Mouse (Mus musculus): Measurements from ENCODE around the gene Olfr508. TPM values are rescaled to one million over a fixed set of nuclear protein-coding genes. Genes with fewer than 3 reads are reported as not detected.
"Not testable (repeated sequence)": the region's sequence is repeated elsewhere in the genome, so short reads cannot be mapped to it uniquely, and the experiment has no call there.

Gene Olfr508
- polyA plus RNA-seq (2014; fragmentation: Nextera tagmentation; extraction: Ambion mirVana) = not detected in 2 replicates

GRCm38 (mm10) chr7:108629694-108630093 is at the start of gene Olfr508:
Gene Olfr508, plus strand, starts transcription at chr7:108629994.
- Histone ChIP-seq H3K4me3 (ENCODE audit: low read depth, low read length) (no peak within 1 kb of the TSS), H3K4me1 (ENCODE audit: control insufficient read depth, insufficient read depth, low read length) (no peaks in the 10 kb centered on the region), H3K27me3 (replicated peaks; ENCODE audit: control insufficient read depth, insufficient read depth, low read length) (no peaks in the 10 kb centered on the region), H3K36me3 (ENCODE audit: control insufficient read depth, insufficient read depth, low read length) (no peaks in the 10 kb centered on the region), H3K27ac (replicated peaks; ENCODE audit: low read depth, low read length) (no peak within 1 kb of the TSS), H3K9ac (ENCODE audit: low read depth, low read length) (no peak within 1 kb of the TSS), H3K4me2 (ENCODE audit: low read depth, low read length) (no peak within 1 kb of the TSS), H3K9me3 (ENCODE audit: control insufficient read depth, low read length) (no peaks in the 10 kb centered on the region)
- ATAC-seq (ENCODE audit: low read depth) (no peak), DNase-seq (ENCODE audit: low spot score) (no peak)
- WGBS = 83% methylated on average over 3 of the region's 3 CpGs

- no peaks in the 10 kb centered on the region for H3K4me1 ChIP-seq (ENCODE audit: control insufficient read depth, insufficient read depth, low read length)
- H3K4me3 ChIP-seq (ENCODE audit: low read depth, low read length) = no peak overlapping the region
- H3K9ac ChIP-seq (ENCODE audit: low read depth, low read length) = no peak overlapping the region
- H3K9me3 ChIP-seq (ENCODE audit: control insufficient read depth, low read length) = no peaks in the 10 kb centered on the region
- no peak overlapping the region for H3K4me2 ChIP-seq (ENCODE audit: low read depth, low read length)
- no peaks in the 10 kb centered on the region for H3K36me3 ChIP-seq (ENCODE audit: control insufficient read depth, insufficient read depth, low read length)
- ATAC-seq (ENCODE audit: low read depth) = no peak
- H3K27me3 ChIP-seq (replicated peaks; ENCODE audit: control insufficient read depth, insufficient read depth, low read length) = no peaks in the 10 kb centered on the region
- no peak for DNase-seq (ENCODE audit: low spot score)
- WGBS = 91% methylated on average over 1 of the region's 1 CpGs
- no peak overlapping the region for H3K27ac ChIP-seq (replicated peaks; ENCODE audit: low read depth, low read length)
These were observed 40.0 kb upstream of the Olfr508 start for GRCm38 (mm10) chr7:108589797-108590196.

- not testable (repeated sequence) for H3K27me3 ChIP-seq (replicated peaks; ENCODE audit: control insufficient read depth, insufficient read depth, low read length); H3K4me2 ChIP-seq (ENCODE audit: low read depth, low read length); ATAC-seq (ENCODE audit: low read depth); H3K27ac ChIP-seq (replicated peaks; ENCODE audit: low read depth, low read length); H3K4me3 ChIP-seq (ENCODE audit: low read depth, low read length); H3K9ac ChIP-seq (ENCODE audit: low read depth, low read length); H3K36me3 ChIP-seq (ENCODE audit: control insufficient read depth, insufficient read depth, low read length); H3K9me3 ChIP-seq (ENCODE audit: control insufficient read depth, low read length); DNase-seq (ENCODE audit: low spot score); H3K4me1 ChIP-seq (ENCODE audit: control insufficient read depth, insufficient read depth, low read length)
- 85% methylated on average over 3 of the region's 3 CpGs for WGBS
These were observed 27.9 kb upstream of the Olfr508 start for GRCm38 (mm10) chr7:108601916-108602315.

GRCm38 (mm10) chr7:108610487-108610886 is 19.3 kb upstream of the Olfr508 start, which contains the start of gene Olfr506:
Gene Olfr506, plus strand, starts transcription at chr7:108610787.
- H3K4me2 ChIP-seq (ENCODE audit: low read depth, low read length) = no peak within 1 kb of the TSS

GRCm38 (mm10) chr7:108614110-108614509 is 15.7 kb upstream of the Olfr508 start:
- DNase-seq (ENCODE audit: low spot score) (no peak), ATAC-seq (ENCODE audit: low read depth) (no peak)
- no peaks in the 10 kb centered on the region for H3K4me1 ChIP-seq (ENCODE audit: control insufficient read depth, insufficient read depth, low read length)
- H3K27me3 ChIP-seq (replicated peaks; ENCODE audit: control insufficient read depth, insufficient read depth, low read length) = no peaks in the 10 kb centered on the region
- H3K27ac ChIP-seq (replicated peaks; ENCODE audit: low read depth, low read length) = no peak overlapping the region
- no peaks in the 10 kb centered on the region for H3K9me3 ChIP-seq (ENCODE audit: control insufficient read depth, low read length)
- no peak overlapping the region for H3K9ac ChIP-seq (ENCODE audit: low read depth, low read length)
- H3K4me2 ChIP-seq (ENCODE audit: low read depth, low read length) = no peak overlapping the region
- H3K36me3 ChIP-seq (ENCODE audit: control insufficient read depth, insufficient read depth, low read length) = no peaks in the 10 kb centered on the region
- H3K4me3 ChIP-seq (ENCODE audit: low read depth, low read length) = no peak overlapping the region
- WGBS = 86% methylated on average over 2 of the region's 2 CpGs

More at GRCm38 (mm10) chr7:108610487-108610886, 19.3 kb upstream of the Olfr508 start, which contains the start of gene Olfr506:
- Histone ChIP-seq H3K9ac (ENCODE audit: low read depth, low read length) (no peak within 1 kb of the TSS), H3K36me3 (ENCODE audit: control insufficient read depth, insufficient read depth, low read length) (no peaks in the 10 kb centered on the region), H3K4me1 (ENCODE audit: control insufficient read depth, insufficient read depth, low read length) (no peaks in the 10 kb centered on the region), H3K27me3 (replicated peaks; ENCODE audit: control insufficient read depth, insufficient read depth, low read length) (no peaks in the 10 kb centered on the region), H3K27ac (replicated peaks; ENCODE audit: low read depth, low read length) (no peak within 1 kb of the TSS), H3K4me3 (ENCODE audit: low read depth, low read length) (no peak within 1 kb of the TSS), H3K9me3 (ENCODE audit: control insufficient read depth, low read length) (no peaks in the 10 kb centered on the region)
- no peak for ATAC-seq (ENCODE audit: low read depth)
- DNase-seq (ENCODE audit: low spot score) = no peak

GRCm38 (mm10) chr7:108616781-108617180 is 13.0 kb upstream of the Olfr508 start:
- not testable (repeated sequence) for H3K36me3 ChIP-seq (ENCODE audit: control insufficient read depth, insufficient read depth, low read length); H3K9me3 ChIP-seq (ENCODE audit: control insufficient read depth, low read length); ATAC-seq (ENCODE audit: low read depth); H3K4me2 ChIP-seq (ENCODE audit: low read depth, low read length); H3K27me3 ChIP-seq (replicated peaks; ENCODE audit: control insufficient read depth, insufficient read depth, low read length); H3K4me3 ChIP-seq (ENCODE audit: low read depth, low read length); H3K9ac ChIP-seq (ENCODE audit: low read depth, low read length); DNase-seq (ENCODE audit: low spot score); H3K27ac ChIP-seq (replicated peaks; ENCODE audit: low read depth, low read length); H3K4me1 ChIP-seq (ENCODE audit: control insufficient read depth, insufficient read depth, low read length)
- 75% methylated on average over 3 of the region's 3 CpGs for WGBS

- 73% methylated on average over 2 of the region's 2 CpGs for WGBS
- H3K4me2 ChIP-seq (ENCODE audit: low read depth, low read length) = no peak within 1 kb of the TSS
- no peak for ATAC-seq (ENCODE audit: low read depth)
These were observed 8.3 kb upstream of the Olfr508 start, which contains the start of gene Olfr507 for GRCm38 (mm10) chr7:108621514-108621913. Gene Olfr507, plus strand, starts transcription at chr7:108621814.

GRCm38 (mm10) chr7:108651806-108652205 is 22.0 kb downstream of the Olfr508 start, which contains the start of gene Olfr509:
Gene Olfr509, minus strand, starts transcription at chr7:108651906.
- Histone ChIP-seq H3K4me1 (ENCODE audit: control insufficient read depth, insufficient read depth, low read length) (no peaks in the 10 kb centered on the region), H3K27ac (replicated peaks; ENCODE audit: low read depth, low read length) (no peak within 1 kb of the TSS), H3K36me3 (ENCODE audit: control insufficient read depth, insufficient read depth, low read length) (no peaks in the 10 kb centered on the region), H3K9ac (ENCODE audit: low read depth, low read length) (no peak within 1 kb of the TSS), H3K4me2 (ENCODE audit: low read depth, low read length) (no peak within 1 kb of the TSS), H3K4me3 (ENCODE audit: low read depth, low read length) (no peak within 1 kb of the TSS), H3K27me3 (replicated peaks; ENCODE audit: control insufficient read depth, insufficient read depth, low read length) (no peaks in the 10 kb centered on the region), H3K9me3 (ENCODE audit: control insufficient read depth, low read length) (0 out of 2 replicates have a peak, but pooled peaks cover 4% of the 10 kb centered on the region)
- DNase-seq (ENCODE audit: low spot score) (no peak), ATAC-seq (ENCODE audit: low read depth) (no peak)

More at GRCm38 (mm10) chr7:108621514-108621913, 8.3 kb upstream of the Olfr508 start, which contains the start of gene Olfr507:
- H3K9ac ChIP-seq (ENCODE audit: low read depth, low read length) = no peak within 1 kb of the TSS
- no peak within 1 kb of the TSS for H3K27ac ChIP-seq (replicated peaks; ENCODE audit: low read depth, low read length)
- H3K4me1 ChIP-seq (ENCODE audit: control insufficient read depth, insufficient read depth, low read length) = no peaks in the 10 kb centered on the region
- H3K36me3 ChIP-seq (ENCODE audit: control insufficient read depth, insufficient read depth, low read length) = no peaks in the 10 kb centered on the region
- no peak within 1 kb of the TSS for H3K4me3 ChIP-seq (ENCODE audit: low read depth, low read length)
- H3K27me3 ChIP-seq (replicated peaks; ENCODE audit: control insufficient read depth, insufficient read depth, low read length) = no peaks in the 10 kb centered on the region
- no peak for DNase-seq (ENCODE audit: low spot score)
- H3K9me3 ChIP-seq (ENCODE audit: control insufficient read depth, low read length) = no peaks in the 10 kb centered on the region

GRCm38 (mm10) chr7:108662419-108662818 is 32.6 kb downstream of the Olfr508 start:
- 84% methylated on average over 3 of the region's 3 CpGs for WGBS
- Histone ChIP-seq H3K4me2 (ENCODE audit: low read depth, low read length) (no peak overlapping the region), H3K9me3 (ENCODE audit: control insufficient read depth, low read length) (no peaks in the 10 kb centered on the region), H3K4me3 (ENCODE audit: low read depth, low read length) (no peak overlapping the region), H3K27ac (replicated peaks; ENCODE audit: low read depth, low read length) (no peak overlapping the region), H3K27me3 (replicated peaks; ENCODE audit: control insufficient read depth, insufficient read depth, low read length) (no peaks in the 10 kb centered on the region), H3K9ac (ENCODE audit: low read depth, low read length) (no peak overlapping the region), H3K36me3 (ENCODE audit: control insufficient read depth, insufficient read depth, low read length) (no peaks in the 10 kb centered on the region), H3K4me1 (ENCODE audit: control insufficient read depth, insufficient read depth, low read length) (no peaks in the 10 kb centered on the region)
- ATAC-seq (ENCODE audit: low read depth) (no peak), DNase-seq (ENCODE audit: low spot score) (no peak)
